Mouse (Mus musculus) gastrocnemius, postnatal 4 days (tissue): ENCODE results near the gene Olfr792. TPM values are rescaled to one million over a fixed set of nuclear protein-coding genes. Genes with fewer than 3 reads are reported as not detected.

Experiments used
- DNase-seq, 2 experiments: peaks; one replicate each; pipeline ENCODE4 v3.0.0; 2021 to 2022; ENCODE audit warnings: low spot score in 2 of 2, mixed read lengths in 2 of 2
- long read RNA-seq, 2 experiments: library from polyadenylated mRNA; stranded (forward); transcript quantifications; one replicate each; pipeline ENCODE4 v2.0.0; 2021
- microRNA-seq: library from miRNA; unstranded; fragments of <30 nt; microRNA quantifications from one replicate; pipeline ENCODE4 v1.2.0, GENCODE M21; 2021
- total RNA-seq, 2 experiments: library from RNA; stranded (reverse); gene quantifications; 2 replicates each; pipeline ENCODE4 v1.2.3; 2021

Olfr792 gene
- total RNA-seq: not detected
- long read RNA-seq, experiment 1: 0 reads
- long read RNA-seq, experiment 2: 0 reads

GRCm38 (mm10) chr10:129538862-129539261 is at the start of gene Olfr792:
Gene Olfr792, plus strand, starts transcription at chr10:129539162.
- no peak for DNase-seq

- no peak for DNase-seq
Measured at GRCm38 (mm10) chr10:129490101-129490500, 48.9 kb upstream of the Olfr792 start.

GRCm38 (mm10) chr10:129498192-129498591 is 40.8 kb upstream of the Olfr792 start, which contains the start of gene Olfr790:
Gene Olfr790, plus strand, starts transcription at chr10:129498492.
- no peak for DNase-seq

- no peak for DNase-seq
Measured at GRCm38 (mm10) chr10:129521492-129521891, 17.5 kb upstream of the Olfr792 start, which contains the start of gene Olfr791. Gene Olfr791, plus strand, starts transcription at chr10:129521792.

- no peak for DNase-seq
Measured at GRCm38 (mm10) chr10:129549354-129549753, 10.4 kb downstream of the Olfr792 start.

GRCm38 (mm10) chr10:129567355-129567754 is 28.4 kb downstream of the Olfr792 start, which contains the start of gene Olfr794:
Gene Olfr794, plus strand, starts transcription at chr10:129567655.
- DNase-seq: no peak

- no peak for DNase-seq
Measured at GRCm38 (mm10) chr10:129577066-129577465, 38.1 kb downstream of the Olfr792 start.

Small RNAs within 50 kb of the gene (microRNA-seq; reads per million reads assigned to microRNA genes)
- gene Gm23252: not detected

Other genes with a start within 250 kb of the Olfr792 start
- not detected for gene Olfr780, start 221.0 kb upstream of the Olfr792 start, total RNA-seq
- gene Olfr781, start 210.3 kb upstream of the Olfr792 start, total RNA-seq: not detected
- not detected for gene Olfr782, start 190.3 kb upstream of the Olfr792 start, total RNA-seq
- under 1 TPM in 1 of 2 experiments, not detected in 1; 0.07 TPM for gene Olfr784, start 155.1 kb upstream of the Olfr792 start, total RNA-seq
- gene Olfr785, start 133.7 kb upstream of the Olfr792 start, total RNA-seq: not detected
- gene Olfr786, start 111.9 kb upstream of the Olfr792 start, total RNA-seq: not detected
- gene Olfr787, start 77.3 kb upstream of the Olfr792 start, total RNA-seq: not detected
- not detected for gene Olfr788, start 68.2 kb upstream of the Olfr792 start, total RNA-seq
- not detected for gene Olfr789, start 54.4 kb upstream of the Olfr792 start, total RNA-seq
- gene Olfr790, start 40.7 kb upstream of the Olfr792 start, total RNA-seq: not detected
- not detected for gene Olfr791, start 17.4 kb upstream of the Olfr792 start, total RNA-seq
- gene Olfr794, start 28.5 kb downstream of the Olfr792 start, total RNA-seq: not detected
- not detected for gene Olfr796, start 73.4 kb downstream of the Olfr792 start, total RNA-seq
- not detected for gene Olfr798, start 88.8 kb downstream of the Olfr792 start, total RNA-seq
- gene Olfr799, start 98.3 kb downstream of the Olfr792 start, total RNA-seq: not detected
- not detected for gene Olfr800, start 118.5 kb downstream of the Olfr792 start, total RNA-seq
- not detected for gene Olfr801, start 134.7 kb downstream of the Olfr792 start, total RNA-seq
- not detected for gene Olfr802, start 149.0 kb downstream of the Olfr792 start, total RNA-seq
- gene Olfr803, start 155.1 kb downstream of the Olfr792 start, total RNA-seq: not detected
- not detected for gene Olfr804, start 164.0 kb downstream of the Olfr792 start, total RNA-seq
- gene Olfr805, start 190.2 kb downstream of the Olfr792 start, total RNA-seq: not detected
- not detected for gene Olfr806, start 202.8 kb downstream of the Olfr792 start, total RNA-seq
- gene Olfr807, start 218.6 kb downstream of the Olfr792 start, total RNA-seq: not detected
- gene Olfr808, start 226.3 kb downstream of the Olfr792 start, total RNA-seq: not detected
- not detected for gene Olfr809, start 235.5 kb downstream of the Olfr792 start, total RNA-seq